Comparison of ENCODE assay signal across 8 mouse cellular contexts in genomic region chr6:53572979-53573710, GRCm38 (mm10).
DNase-seq lines count a peak whose midpoint lies in the region; ATAC-seq and TF ChIP-seq lines count a peak whose summit lies in the region.

No protein-coding gene starts in this region.

- WGBS in embryonic facial prominence, embryonic 14.5 days: 2% methylated on average over 15 of the region's 16 CpGs
- 0% methylated on average over 16 of the region's 16 CpGs for WGBS in heart, adult 2 months
- 8% methylated on average over 15 of the region's 16 CpGs for WGBS in limb, embryonic 11.5 days
- 4% methylated on average over 15 of the region's 16 CpGs for WGBS in midbrain, embryonic 12.5 days

- H3K9me3 ChIP-seq in embryonic facial prominence, embryonic 14.5 days (ENCODE audit: control insufficient read depth, low read length): no peaks in the 10 kb centered on the region
- no peaks in the 10 kb centered on the region for H3K9me3 ChIP-seq in limb, embryonic 11.5 days (ENCODE audit: control insufficient read depth, low read length)
- no peaks in the 10 kb centered on the region for H3K9me3 ChIP-seq in midbrain, embryonic 12.5 days

- no peak for TF ChIP-seq CTCF in bone marrow macrophage, adult 2 months (IDR thresholded peaks at IDR 0.05; ENCODE audit: low read depth, low read length)
- no peak for TF ChIP-seq CTCF in heart, adult 2 months (IDR thresholded peaks at IDR 0.05)

- H3K79me2 ChIP-seq in heart, adult 2 months (replicated peaks; ENCODE audit: control insufficient read depth, insufficient read depth, low read length): no peaks in the 10 kb centered on the region

- peak; percentile 93 for ATAC-seq in embryonic facial prominence, embryonic 14.5 days (ENCODE audit: low read depth)
- ATAC-seq in limb, embryonic 11.5 days (ENCODE audit: insufficient number of reproducible peaks, low FRiP score, low TSS enrichment, low read depth): peak; percentile 80
- peak; percentile 89 for ATAC-seq in midbrain, embryonic 12.5 days (ENCODE audit: low FRiP score, low read depth)
- ATAC-seq in erythroblast, adult 5-6 weeks (replicated peaks; ENCODE audit: low FRiP score, poor library complexity, severe bottlenecking): no peak

- peak; percentile 98 for DNase-seq in embryonic facial prominence, embryonic 14.5 days (ENCODE audit: low spot score)
- DNase-seq in heart, adult 2 months: peak; percentile 80 to 93
- DNase-seq in kidney, adult 8-10 months: peak; percentile 85 to 86
- DNase-seq in limb, embryonic 11.5 days (ENCODE audit: low spot score): peak; percentile 54
- peak; percentile 78 to 87 for DNase-seq in right cerebral cortex, postnatal 36 days (ENCODE audit: low spot score in 2 of 2)

- peak overlapping the region; percentile 69 for H3K4me3 ChIP-seq in bone marrow macrophage, adult 2 months (ENCODE audit: insufficient read depth, low read length)
- peak overlapping the region; percentile 33 for H3K4me3 ChIP-seq in embryonic facial prominence, embryonic 14.5 days (ENCODE audit: low read depth, low read length)
- H3K4me3 ChIP-seq in heart, adult 2 months: peak overlapping the region; percentile 62
- peak overlapping the region; percentile 18; the same call in 1 of the 2 replicates for H3K4me3 ChIP-seq in limb, embryonic 11.5 days (ENCODE audit: low read depth, low read length)
- H3K4me3 ChIP-seq in midbrain, embryonic 12.5 days: peak overlapping the region; percentile 25

- H3K9ac ChIP-seq in embryonic facial prominence, embryonic 14.5 days (ENCODE audit: low read depth, low read length): peak overlapping the region; percentile 50
- H3K9ac ChIP-seq in heart, adult 2 months (ENCODE audit: low read depth, low read length): peak overlapping the region; percentile 62
- peak overlapping the region; percentile 51 for H3K9ac ChIP-seq in limb, embryonic 11.5 days (ENCODE audit: low read length)
- H3K9ac ChIP-seq in midbrain, embryonic 12.5 days (replicated peaks): no peak overlapping the region; the same call in 1 of the 2 replicates

- H3K27ac ChIP-seq in bone marrow macrophage, adult 2 months (ENCODE audit: insufficient read depth, low read depth, low read length): peak overlapping the region; percentile 84
- peak overlapping the region; percentile 82 for H3K27ac ChIP-seq in embryonic facial prominence, embryonic 14.5 days (replicated peaks; ENCODE audit: low read depth, low read length)
- peak overlapping the region; percentile 82 for H3K27ac ChIP-seq in heart, adult 2 months
- peak overlapping the region; percentile 76 for H3K27ac ChIP-seq in limb, embryonic 11.5 days (replicated peaks; ENCODE audit: low read depth, low read length)
- H3K27ac ChIP-seq in midbrain, embryonic 12.5 days (replicated peaks): peak overlapping the region; percentile 78

- TF ChIP-seq EP300 in heart, adult 2 months (IDR thresholded peaks at IDR 0.05; ENCODE audit: insufficient read depth, low read depth, low read length): peak; percentile 82

- TF ChIP-seq POLR2A in bone marrow macrophage, adult 2 months (IDR thresholded peaks at IDR 0.05; ENCODE audit: borderline replicate concordance, low read depth, low read length): no peak
- peak; percentile 86 for TF ChIP-seq POLR2A in heart, adult 2 months (IDR thresholded peaks at IDR 0.05; ENCODE audit: insufficient read depth, low read depth, low read length)

- intact Hi-C loops in heart, adult 2 months (cut with DNase I): loop anchor here (5.0 kb wide), 3 partner anchors 66 to 286 kb away; partner anchors contain the start of gene Creb5

- peak overlapping the region; percentile 53 for H3K4me2 ChIP-seq in embryonic facial prominence, embryonic 14.5 days (ENCODE audit: low read depth, low read length)
- peak overlapping the region; percentile 49 for H3K4me2 ChIP-seq in limb, embryonic 11.5 days (ENCODE audit: low read depth, severe bottlenecking)
- peak overlapping the region; percentile 49 for H3K4me2 ChIP-seq in midbrain, embryonic 12.5 days (replicated peaks)

- H3K36me3 ChIP-seq in embryonic facial prominence, embryonic 14.5 days (ENCODE audit: control insufficient read depth, insufficient read depth, low read length): no peaks in the 10 kb centered on the region
- no peaks in the 10 kb centered on the region for H3K36me3 ChIP-seq in heart, adult 2 months (ENCODE audit: control insufficient read depth, insufficient read depth, low read length)
- H3K36me3 ChIP-seq in limb, embryonic 11.5 days (ENCODE audit: control insufficient read depth, insufficient read depth, low read length): no peaks in the 10 kb centered on the region
- no peaks in the 10 kb centered on the region for H3K36me3 ChIP-seq in midbrain, embryonic 12.5 days

- H3K4me1 ChIP-seq in bone marrow macrophage, adult 2 months (ENCODE audit: control insufficient read depth, insufficient read depth, low read length): peaks cover 66% of the 10 kb centered on the region
- peaks cover 35% of the 10 kb centered on the region for H3K4me1 ChIP-seq in embryonic facial prominence, embryonic 14.5 days (ENCODE audit: control insufficient read depth, insufficient read depth, low read length)
- H3K4me1 ChIP-seq in heart, adult 2 months (ENCODE audit: control insufficient read depth, insufficient read depth, low read length): peaks cover 10% of the 10 kb centered on the region
- H3K4me1 ChIP-seq in limb, embryonic 11.5 days (ENCODE audit: control insufficient read depth, insufficient read depth, low read length): peaks cover 26% of the 10 kb centered on the region
- peaks cover 43% of the 10 kb centered on the region for H3K4me1 ChIP-seq in midbrain, embryonic 12.5 days

- no peaks in the 10 kb centered on the region for H3K27me3 ChIP-seq in embryonic facial prominence, embryonic 14.5 days (replicated peaks; ENCODE audit: control insufficient read depth, insufficient read depth, low read length)
- H3K27me3 ChIP-seq in heart, adult 2 months (ENCODE audit: control insufficient read depth, insufficient read depth, low read length): no peaks in the 10 kb centered on the region
- no peaks in the 10 kb centered on the region for H3K27me3 ChIP-seq in limb, embryonic 11.5 days (ENCODE audit: control insufficient read depth, insufficient read depth, low read length)
- H3K27me3 ChIP-seq in midbrain, embryonic 12.5 days: peaks cover 3% of the 10 kb centered on the region; the same call in 1 of the 2 replicates

Comparison
In these comparisons a context has a peak if more than half of its experiments do, and no peak if none do; other contexts are left out.
1. H3K4me3 ChIP-seq: peak in every context shown above with its lines; median percentile 69 in bone marrow macrophage, adult 2 months; 62 in heart, adult 2 months; 33 in embryonic facial prominence, embryonic 14.5 days; 25 in midbrain, embryonic 12.5 days; 18 in limb, embryonic 11.5 days.